Mouse (Mus musculus): ENCODE measurements around the gene Ryk. TPM values are rescaled to one million over a fixed set of nuclear protein-coding genes. Genes with fewer than 3 reads are reported as not detected.

Ryk gene
- 12.5 and 15.5 TPM in 2 replicates for polyA plus RNA-seq (2015; fragmentation: Nextera tagmentation; extraction: Ambion mirVana)

DNA sequence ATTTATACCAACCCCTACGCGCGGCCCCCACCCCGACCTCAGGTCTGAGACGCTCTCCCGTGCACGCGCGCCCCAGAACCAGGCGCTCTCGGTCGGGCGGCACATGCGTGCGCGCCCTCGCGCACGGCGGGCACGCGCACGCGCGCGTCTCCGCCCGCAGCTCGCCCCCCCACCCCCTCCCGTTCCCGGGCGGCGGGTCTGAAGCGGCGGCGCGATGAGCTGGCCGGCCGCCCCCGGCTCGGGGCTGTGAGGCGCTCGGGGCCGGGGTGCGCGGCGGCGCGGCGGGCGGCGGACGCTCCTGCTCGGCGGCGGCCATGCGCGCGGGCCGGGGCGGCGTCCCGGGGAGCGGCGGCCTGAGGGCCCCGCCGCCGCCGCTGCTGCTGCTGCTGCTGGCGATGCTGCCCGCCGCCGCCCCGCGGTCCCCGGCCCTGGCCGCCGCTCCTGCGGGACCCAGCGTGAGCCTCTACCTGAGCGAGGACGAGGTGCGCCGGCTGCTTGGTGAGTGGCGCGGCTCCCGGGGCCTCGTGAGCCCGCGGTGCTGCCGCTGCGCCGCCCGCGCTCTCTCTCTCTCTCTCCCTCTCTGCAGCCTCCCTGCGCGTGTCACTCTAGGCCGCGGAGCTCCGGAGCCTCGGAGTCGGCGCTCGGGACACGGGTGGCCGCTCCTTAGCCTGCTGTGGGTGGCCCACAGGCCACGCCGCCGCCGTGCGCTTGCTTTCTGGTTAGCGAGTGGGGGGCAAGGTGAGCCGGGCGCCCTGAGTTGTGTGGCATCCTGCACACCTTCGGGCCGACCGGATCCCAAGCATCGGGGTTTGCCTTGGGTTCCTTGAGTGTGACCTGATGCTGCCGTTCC lies at the start of gene Ryk:
TSS of gene Ryk (plus strand) at position 176 of the 850 bp plus-strand sequence.
- Histone ChIP-seq H3K9me3 (replicated peaks; ENCODE audit: control insufficient read depth, low read length) (no peaks in the 10 kb centered on the region), H3K27me3 (ENCODE audit: control insufficient read depth, insufficient read depth, low read length) (no peaks in the 10 kb centered on the region), H3K27ac (ENCODE audit: low read length) (peak within 1 kb of the TSS; percentile 85), H3K4me3 (ENCODE audit: low read length) (peak within 1 kb of the TSS; percentile 77), H3K4me2 (ENCODE audit: low read depth, low read length) (peak within 1 kb of the TSS; percentile 82), H3K9ac (ENCODE audit: low read length) (peak within 1 kb of the TSS; percentile 97), H3K36me3 (ENCODE audit: control insufficient read depth, insufficient read depth) (no peaks in the 10 kb centered on the region), H3K4me1 (ENCODE audit: control insufficient read depth, insufficient read depth, low read length) (peaks cover 20% of the 10 kb centered on the region)
- ATAC-seq (replicated peaks; ENCODE audit: extremely low read depth, insufficient read depth, low FRiP score) = peak; percentile 89
- WGBS = under 1% methylated on average over 76 of the region's 119 CpGs

GRCm38 (mm10) chr9:102789491-102789890 lies 45.2 kb upstream of the Ryk start:
- ATAC-seq (replicated peaks; ENCODE audit: extremely low read depth, insufficient read depth, low FRiP score) = no peak
- 68% methylated on average over 3 of the region's 3 CpGs for WGBS

GRCm38 (mm10) chr9:102791845-102792244 lies 42.9 kb upstream of the Ryk start:
- Histone ChIP-seq H3K27me3 (ENCODE audit: control insufficient read depth, insufficient read depth, low read length) (no peaks in the 10 kb centered on the region), H3K4me1 (ENCODE audit: control insufficient read depth, insufficient read depth, low read length) (peaks cover 2% of the 10 kb centered on the region), H3K36me3 (ENCODE audit: control insufficient read depth, insufficient read depth) (no peaks in the 10 kb centered on the region), H3K9me3 (replicated peaks; ENCODE audit: control insufficient read depth, low read length) (0 out of 2 replicates have a peak, but pooled peaks cover 3% of the 10 kb centered on the region), H3K27ac (ENCODE audit: low read length) (no peak overlapping the region), H3K4me3 (ENCODE audit: low read length) (peak overlapping the region; percentile 1; the same call in 1 of the 2 replicates), H3K9ac (ENCODE audit: low read length) (no peak overlapping the region), H3K4me2 (ENCODE audit: low read depth, low read length) (peak overlapping the region; percentile 13)
- ATAC-seq (replicated peaks; ENCODE audit: extremely low read depth, insufficient read depth, low FRiP score) = no peak
- WGBS = 43% methylated on average over 9 of the region's 9 CpGs

More at GRCm38 (mm10) chr9:102789491-102789890, 45.2 kb upstream of the Ryk start:
- Histone ChIP-seq H3K4me1 (ENCODE audit: control insufficient read depth, insufficient read depth, low read length) (peaks cover 5% of the 10 kb centered on the region), H3K36me3 (ENCODE audit: control insufficient read depth, insufficient read depth) (no peaks in the 10 kb centered on the region), H3K4me3 (ENCODE audit: low read length) (no peak overlapping the region), H3K27me3 (ENCODE audit: control insufficient read depth, insufficient read depth, low read length) (no peaks in the 10 kb centered on the region), H3K27ac (ENCODE audit: low read length) (no peak overlapping the region), H3K9ac (ENCODE audit: low read length) (no peak overlapping the region), H3K9me3 (replicated peaks; ENCODE audit: control insufficient read depth, low read length) (no peaks in the 10 kb centered on the region), H3K4me2 (ENCODE audit: low read depth, low read length) (no peak overlapping the region)

GRCm38 (mm10) chr9:102792836-102793235 lies 41.9 kb upstream of the Ryk start:
- no peak overlapping the region for H3K9ac ChIP-seq (ENCODE audit: low read length)
- H3K4me1 ChIP-seq (ENCODE audit: control insufficient read depth, insufficient read depth, low read length) = peaks cover 2% of the 10 kb centered on the region
- H3K4me2 ChIP-seq (ENCODE audit: low read depth, low read length) = no peak overlapping the region
- 0 out of 2 replicates have a peak, but pooled peaks cover 3% of the 10 kb centered on the region for H3K9me3 ChIP-seq (replicated peaks; ENCODE audit: control insufficient read depth, low read length)
- H3K4me3 ChIP-seq (ENCODE audit: low read length) = no peak overlapping the region
- no peaks in the 10 kb centered on the region for H3K27me3 ChIP-seq (ENCODE audit: control insufficient read depth, insufficient read depth, low read length)
- no peak; the same call in 1 of the 2 replicates for ATAC-seq (replicated peaks; ENCODE audit: extremely low read depth, insufficient read depth, low FRiP score)
- no peaks in the 10 kb centered on the region for H3K36me3 ChIP-seq (ENCODE audit: control insufficient read depth, insufficient read depth)
- H3K27ac ChIP-seq (ENCODE audit: low read length) = no peak overlapping the region
- WGBS = 64% methylated on average over 13 of the region's 15 CpGs

DNA sequence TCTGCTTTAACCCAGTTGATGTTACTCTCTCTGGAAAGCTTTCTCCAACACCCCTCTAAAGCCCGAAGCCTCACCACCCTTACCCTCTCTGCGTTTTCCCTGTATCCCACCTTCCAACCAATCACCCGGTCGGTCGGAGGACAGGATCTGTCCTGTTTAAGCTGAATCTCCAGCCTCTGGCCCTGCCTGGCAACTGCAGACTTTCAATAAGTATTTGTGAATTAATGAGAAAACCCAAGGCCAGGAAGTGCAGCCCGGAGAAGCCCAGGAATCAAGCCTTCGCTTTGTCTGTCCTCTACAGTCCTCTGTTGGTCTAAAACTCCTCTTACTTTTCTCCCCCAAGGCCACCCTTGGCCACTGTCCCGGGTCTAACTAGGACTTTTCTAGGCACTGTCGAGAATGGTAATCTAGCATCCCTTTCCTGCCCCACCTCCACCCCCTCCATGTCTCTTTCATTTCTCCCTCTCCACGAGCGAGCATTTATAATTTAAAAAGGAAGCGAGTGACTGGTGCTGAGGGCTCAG lies 41.4 kb upstream of the Ryk start:
- Histone ChIP-seq H3K27ac (ENCODE audit: low read length) (no peak overlapping the region), H3K4me1 (ENCODE audit: control insufficient read depth, insufficient read depth, low read length) (peaks cover 2% of the 10 kb centered on the region), H3K4me2 (ENCODE audit: low read depth, low read length) (no peak overlapping the region), H3K4me3 (ENCODE audit: low read length) (no peak overlapping the region), H3K9me3 (replicated peaks; ENCODE audit: control insufficient read depth, low read length) (0 out of 2 replicates have a peak, but pooled peaks cover 3% of the 10 kb centered on the region), H3K27me3 (ENCODE audit: control insufficient read depth, insufficient read depth, low read length) (no peaks in the 10 kb centered on the region), H3K9ac (ENCODE audit: low read length) (no peak overlapping the region; the same call in 1 of the 2 replicates), H3K36me3 (ENCODE audit: control insufficient read depth, insufficient read depth) (no peaks in the 10 kb centered on the region)
- 0 out of 2 replicates have a peak, but pooled peaks have one; percentile 41 for ATAC-seq (replicated peaks; ENCODE audit: extremely low read depth, insufficient read depth, low FRiP score)
- WGBS = 57% methylated on average over 12 of the region's 12 CpGs

DNA sequence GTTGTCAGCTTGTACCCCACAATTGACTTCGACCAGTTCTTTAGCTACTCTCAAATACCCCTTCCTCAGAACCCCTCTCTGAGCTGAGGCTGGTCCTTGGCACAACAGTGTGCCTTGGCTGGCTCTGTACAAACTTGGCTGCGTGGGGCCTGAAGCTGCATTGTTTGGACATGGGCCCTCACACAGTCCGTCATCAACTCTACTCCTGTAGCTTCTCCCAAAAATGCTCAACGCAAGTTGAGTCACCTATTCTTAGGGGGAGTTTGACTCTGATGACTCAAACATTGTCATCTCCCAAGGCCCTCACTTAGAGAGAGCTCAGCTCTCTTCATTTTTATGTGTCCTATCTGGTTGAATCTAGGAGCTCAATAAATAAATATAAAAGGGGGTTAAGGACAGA lies 36.3 kb upstream of the Ryk start:
- H3K9ac ChIP-seq (ENCODE audit: low read length) = no peak overlapping the region
- ATAC-seq (replicated peaks; ENCODE audit: extremely low read depth, insufficient read depth, low FRiP score) = no peak
- no peaks in the 10 kb centered on the region for H3K27me3 ChIP-seq (ENCODE audit: control insufficient read depth, insufficient read depth, low read length)
- no peaks in the 10 kb centered on the region for H3K36me3 ChIP-seq (ENCODE audit: control insufficient read depth, insufficient read depth)
- H3K4me1 ChIP-seq (ENCODE audit: control insufficient read depth, insufficient read depth, low read length) = no peaks in the 10 kb centered on the region; the same call in 1 of the 2 replicates
- H3K9me3 ChIP-seq (replicated peaks; ENCODE audit: control insufficient read depth, low read length) = 0 out of 2 replicates have a peak, but pooled peaks cover 3% of the 10 kb centered on the region
- no peak overlapping the region for H3K4me2 ChIP-seq (ENCODE audit: low read depth, low read length)
- H3K4me3 ChIP-seq (ENCODE audit: low read length) = no peak overlapping the region
- no peak overlapping the region for H3K27ac ChIP-seq (ENCODE audit: low read length)
- 80% methylated on average over 4 of the region's 4 CpGs for WGBS

- no peak overlapping the region for H3K4me3 ChIP-seq (ENCODE audit: low read length)
- H3K27me3 ChIP-seq (ENCODE audit: control insufficient read depth, insufficient read depth, low read length) = no peaks in the 10 kb centered on the region
- no peak overlapping the region for H3K9ac ChIP-seq (ENCODE audit: low read length)
- H3K9me3 ChIP-seq (replicated peaks; ENCODE audit: control insufficient read depth, low read length) = 0 out of 2 replicates have a peak, but pooled peaks cover 2% of the 10 kb centered on the region
- H3K4me2 ChIP-seq (ENCODE audit: low read depth, low read length) = no peak overlapping the region
- 0 out of 2 replicates have a peak, but pooled peaks cover 2% of the 10 kb centered on the region for H3K4me1 ChIP-seq (ENCODE audit: control insufficient read depth, insufficient read depth, low read length)
- no peak for ATAC-seq (replicated peaks; ENCODE audit: extremely low read depth, insufficient read depth, low FRiP score)
- 54% methylated on average over 10 of the region's 10 CpGs for WGBS
- H3K36me3 ChIP-seq (ENCODE audit: control insufficient read depth, insufficient read depth) = no peaks in the 10 kb centered on the region
- H3K27ac ChIP-seq (ENCODE audit: low read length) = no peak overlapping the region
Observed at GRCm38 (mm10) chr9:102806056-102806573, 28.6 kb upstream of the Ryk start.

- 84% methylated on average over 5 of the region's 5 CpGs for WGBS
- Histone ChIP-seq H3K4me2 (ENCODE audit: low read depth, low read length) (no peak overlapping the region), H3K4me3 (ENCODE audit: low read length) (no peak overlapping the region), H3K4me1 (ENCODE audit: control insufficient read depth, insufficient read depth, low read length) (0 out of 2 replicates have a peak, but pooled peaks cover 2% of the 10 kb centered on the region), H3K36me3 (ENCODE audit: control insufficient read depth, insufficient read depth) (no peaks in the 10 kb centered on the region), H3K9me3 (replicated peaks; ENCODE audit: control insufficient read depth, low read length) (0 out of 2 replicates have a peak, but pooled peaks cover 2% of the 10 kb centered on the region), H3K27me3 (ENCODE audit: control insufficient read depth, insufficient read depth, low read length) (no peaks in the 10 kb centered on the region), H3K9ac (ENCODE audit: low read length) (no peak overlapping the region), H3K27ac (ENCODE audit: low read length) (no peak overlapping the region)
- no peak for ATAC-seq (replicated peaks; ENCODE audit: extremely low read depth, insufficient read depth, low FRiP score)
Observed at GRCm38 (mm10) chr9:102811192-102811591, 23.5 kb upstream of the Ryk start.

All from heart, embryonic 16.5 days (tissue).